Mouse (Mus musculus) forebrain, embryonic 14.5 days (tissue): ENCODE measurements at regions not wholly inside any gene's neighbourhood (a gene's known extent, or its start where the extent isn't known, plus 50 kb on each side); places are given as distances from the start of the nearest gene placed in this dataset.

Experiments used
- ATAC-seq: fragments of 200-750 bp; cut with Nextera tagmentation; 2 replicates; pipeline ENCODE4 v1.8.0; 2017; ENCODE audit warnings: mild to moderate bottlenecking, moderate library complexity
- DNase-seq: peaks from one replicate; pipeline ENCODE4 v3.0.0-alpha.2; 2015; ENCODE audit warnings: low spot score
- H3K27ac ChIP-seq: fragments of 300-500 bp; sonication (generic); 2 replicates; pipeline ENCODE4 v1.5.1; 2014; ENCODE audit warnings: low read depth, mild to moderate bottlenecking, control low read depth, low read length, moderate library complexity
- H3K27me3 ChIP-seq: fragments of 300-500 bp; sonication (generic); replicated peaks from 2 replicates; pipeline ENCODE4 v1.6.1; 2014; ENCODE audit warnings: low read length, control low read depth, mixed read lengths; ENCODE audit not compliant: control insufficient read depth, insufficient read depth
- H3K36me3 ChIP-seq: fragments of 300-500 bp; sonication (generic); 2 replicates; pipeline ENCODE4 v1.6.1; 2014; ENCODE audit warnings: low read length, control low read depth; ENCODE audit not compliant: control insufficient read depth, insufficient read depth
- H3K4me1 ChIP-seq: fragments of 300-500 bp; sonication (generic); 2 replicates; pipeline ENCODE4 v1.6.1; 2014; ENCODE audit warnings: antibody characterized with exemption, low read length, control low read depth; ENCODE audit not compliant: control insufficient read depth, insufficient read depth
- H3K4me2 ChIP-seq: fragments of 300-500 bp; sonication (generic); 2 replicates; pipeline ENCODE4 v1.6.1; 2014; ENCODE audit warnings: mild to moderate bottlenecking, control low read depth, low read length
- H3K4me3 ChIP-seq: fragments of 300-500 bp; sonication (generic); 2 replicates; pipeline ENCODE4 v1.5.1; 2014; ENCODE audit warnings: low read depth, low read length, control low read depth
- H3K9ac ChIP-seq: fragments of 300-500 bp; sonication (generic); 2 replicates; pipeline ENCODE4 v1.6.1; 2014; ENCODE audit warnings: mild to moderate bottlenecking, low read length, control low read depth, moderate library complexity
- H3K9me3 ChIP-seq: fragments of 300-500 bp; sonication (generic); replicated peaks from 2 replicates; pipeline ENCODE4 v1.6.1; 2016; ENCODE audit warnings: low read length, control low read depth, mixed read lengths; ENCODE audit not compliant: control insufficient read depth
- WGBS: fragments of 180-500 bp; shearing (Covaris S2); extraction: QIAGEN DNeasy Blood & Tissue Kit; methylation state at CpG from one replicate; pipeline ENCODE4 v1.1.7; 2014; 5-methylcytosine and 5-hydroxymethylcytosine counted together

- no peak for DNase-seq
- H3K4me1 ChIP-seq: no peaks in the 10 kb centered on the region
- no peaks in the 10 kb centered on the region for H3K27me3 ChIP-seq
- no peak for ATAC-seq
- H3K9me3 ChIP-seq: no peaks in the 10 kb centered on the region
- H3K4me3 ChIP-seq: no peak overlapping the region
- 93% methylated on average over 4 of the region's 4 CpGs for WGBS
- H3K27ac ChIP-seq: no peak overlapping the region
- no peak overlapping the region for H3K4me2 ChIP-seq
- H3K36me3 ChIP-seq: no peaks in the 10 kb centered on the region
- H3K9ac ChIP-seq: no peak overlapping the region
Observed at GRCm38 (mm10) chr7:94697214-94697613, 1473.8 kb upstream of the Tenm4 start.

- ATAC-seq (peak; percentile 68; the same call in 1 of the 2 replicates), DNase-seq (peak; percentile 52)
- Histone ChIP-seq H3K27me3 (no peaks in the 10 kb centered on the region), H3K4me3 (no peak overlapping the region), H3K9ac (no peak overlapping the region), H3K4me1 (no peaks in the 10 kb centered on the region), H3K4me2 (no peak overlapping the region), H3K9me3 (no peaks in the 10 kb centered on the region), H3K36me3 (no peaks in the 10 kb centered on the region), H3K27ac (no peak overlapping the region)
Observed at GRCm38 (mm10) chr7:94706457-94706856, 1464.6 kb upstream of the Tenm4 start.

GRCm38 (mm10) chr7:94733433-94733832, 1437.6 kb upstream of the Tenm4 start:
- H3K4me2 ChIP-seq: no peak overlapping the region
- no peak overlapping the region for H3K4me3 ChIP-seq
- no peaks in the 10 kb centered on the region for H3K9me3 ChIP-seq
- H3K4me1 ChIP-seq: no peaks in the 10 kb centered on the region
- no peak for ATAC-seq
- WGBS: 53% methylated on average over 1 of the region's 1 CpGs
- H3K27ac ChIP-seq: no peak overlapping the region
- DNase-seq: peak; percentile 19
- H3K9ac ChIP-seq: no peak overlapping the region
- H3K36me3 ChIP-seq: no peaks in the 10 kb centered on the region
- H3K27me3 ChIP-seq: no peaks in the 10 kb centered on the region

- WGBS: 71% methylated on average over 4 of the region's 4 CpGs
- H3K4me3 ChIP-seq: no peak overlapping the region
- DNase-seq: no peak
- no peak overlapping the region for H3K9ac ChIP-seq
- H3K27me3 ChIP-seq: no peaks in the 10 kb centered on the region
- ATAC-seq: no peak
- H3K36me3 ChIP-seq: no peaks in the 10 kb centered on the region
- H3K4me1 ChIP-seq: no peaks in the 10 kb centered on the region
- no peaks in the 10 kb centered on the region for H3K9me3 ChIP-seq
- no peak overlapping the region for H3K27ac ChIP-seq
- no peak overlapping the region for H3K4me2 ChIP-seq
Observed at GRCm38 (mm10) chr7:94734741-94735140, 1436.3 kb upstream of the Tenm4 start.
